Mouse (Mus musculus) ovary, adult 2 months (tissue): ENCODE results near the gene D130040H23Rik. TPM values are rescaled to one million over a fixed set of nuclear protein-coding genes. Genes with fewer than 3 reads are reported as not detected.

Experiments
- polyA plus RNA-seq: library from polyadenylated mRNA; depleted of rRNA; stranded (reverse); fragments of >200 nt; gene quantifications from 2 replicates; pipeline ENCODE4 v1.2.3, GENCODE M21; 2012; rRNA removed

The D130040H23Rik gene
- polyA plus RNA-seq, result 0.26 and 0.27 TPM in 2 replicates

GRCm38 (mm10) chr8:69270386-69271202 is at the start of gene D130040H23Rik:
TSS of gene D130040H23Rik (plus strand) at chr8:69271080.

Other genes with a start within 250 kb of the D130040H23Rik start
- 1.2 and 1.3 TPM in 2 replicates for gene Zfp930, start 62.0 kb upstream of the D130040H23Rik start, polyA plus RNA-seq
- not detected in 2 replicates for gene Gm9495, start 182.5 kb downstream of the D130040H23Rik start, polyA plus RNA-seq